Mouse (Mus musculus): ENCODE data around the gene Trhr2. TPM values are rescaled to one million over a fixed set of nuclear protein-coding genes. Genes with fewer than 3 reads are reported as not detected.
A peak's percentile ranks its signal among the peaks of the same experiment; 100 is the strongest.

Gene Trhr2
- total RNA-seq, 2 experiments from 2014 or later, result not detected

GRCm38 (mm10) chr8:122354157-122354556 lies 6.4 kb downstream of the Trhr2 start:
- DNase-seq, result no peak

GRCm38 (mm10) chr8:122350309-122351089 lies 10.0 kb downstream of the Trhr2 start:
- no peak for DNase-seq

DNA sequence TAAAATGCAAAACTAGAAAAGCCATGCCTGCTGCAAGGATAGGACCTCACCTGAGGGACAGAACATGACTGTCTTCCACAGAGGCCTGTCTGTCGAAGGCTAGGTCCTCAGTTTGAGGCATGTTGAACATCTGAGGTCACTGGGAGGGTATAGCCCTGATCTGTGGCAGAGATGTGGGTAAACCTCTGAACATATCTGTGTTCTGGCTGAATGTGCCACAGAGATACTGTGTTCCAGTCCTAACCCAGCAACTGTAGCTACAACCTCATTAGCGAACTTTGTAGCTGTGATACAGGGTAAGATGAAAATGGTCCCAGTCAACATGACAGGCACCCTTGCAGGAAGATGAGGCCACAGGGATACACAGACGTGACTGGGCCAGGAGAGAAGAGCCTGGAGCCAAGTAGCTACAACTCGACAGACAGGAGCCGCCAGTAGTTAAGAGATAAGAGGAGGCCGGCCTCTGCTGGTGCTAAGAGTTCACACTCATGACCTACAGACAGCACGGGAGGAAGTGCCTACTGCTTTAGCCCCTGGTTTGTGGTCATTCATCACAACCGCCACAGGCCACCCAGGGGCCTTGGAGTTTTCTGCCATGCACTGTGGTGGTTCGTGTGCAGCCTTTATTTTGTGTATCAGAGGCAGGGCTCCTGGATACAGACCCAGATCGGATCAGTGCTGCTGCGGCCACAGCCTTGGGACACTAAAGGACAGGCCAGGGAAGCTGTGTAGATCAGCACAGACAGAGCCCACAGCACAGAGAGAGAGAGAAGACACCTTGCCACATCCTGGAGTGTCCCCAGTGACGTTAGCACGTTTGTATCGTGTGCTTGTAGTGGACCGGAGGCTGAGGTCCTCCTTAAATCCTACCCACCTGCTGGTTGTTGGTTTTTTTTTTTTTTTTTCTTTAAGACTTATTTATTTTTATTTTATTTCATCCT lies 10.9 kb downstream of the Trhr2 start:
- DNase-seq, result no peak

- peak; percentile 52 for DNase-seq
Measured at GRCm38 (mm10) chr8:122347811-122348552, 12.6 kb downstream of the Trhr2 start.

DNA sequence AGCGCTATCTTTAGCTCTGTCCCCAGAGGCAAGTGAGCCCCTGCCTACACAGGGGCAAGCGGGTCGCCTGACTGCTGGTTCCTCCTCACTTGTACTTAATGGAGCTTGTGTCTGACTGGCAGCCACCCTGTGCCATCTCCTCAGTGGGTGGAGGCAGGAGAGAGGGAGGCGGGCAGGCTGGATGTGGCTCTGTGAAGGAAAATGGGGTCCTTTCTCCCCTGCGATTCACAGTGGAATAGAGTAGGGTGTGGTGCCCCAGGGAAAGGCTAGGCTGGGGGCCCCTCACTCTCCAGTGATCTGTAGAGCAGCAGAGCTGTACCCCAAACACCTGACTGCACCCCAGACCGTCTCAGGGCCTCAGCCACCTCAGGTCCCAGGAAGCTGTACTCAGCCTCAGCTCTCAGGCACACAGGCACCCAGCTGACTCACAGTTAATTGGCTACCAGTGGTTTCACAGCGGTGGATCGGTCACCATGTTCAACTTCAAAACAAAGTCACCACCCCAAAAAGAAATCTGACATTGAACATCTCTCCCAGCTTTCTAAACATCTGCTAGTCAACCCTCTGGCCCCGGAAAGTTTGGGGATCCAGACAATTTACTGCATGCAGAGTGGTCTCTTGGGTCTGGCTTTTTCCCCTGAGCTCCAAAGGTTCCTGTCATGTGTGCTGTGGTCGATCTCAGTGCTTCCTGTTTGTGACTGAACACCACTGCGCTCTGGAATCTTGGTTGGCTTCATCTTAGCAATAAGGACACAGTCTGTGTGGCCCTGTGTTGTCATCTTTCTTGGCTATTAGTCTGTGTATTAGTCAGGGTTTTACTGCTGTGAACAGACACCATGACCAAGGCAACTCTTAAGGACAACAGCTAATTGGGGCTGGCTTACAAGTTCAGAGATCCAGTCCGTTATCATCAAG lies 15.1 kb downstream of the Trhr2 start:
- no peak for DNase-seq

DNA sequence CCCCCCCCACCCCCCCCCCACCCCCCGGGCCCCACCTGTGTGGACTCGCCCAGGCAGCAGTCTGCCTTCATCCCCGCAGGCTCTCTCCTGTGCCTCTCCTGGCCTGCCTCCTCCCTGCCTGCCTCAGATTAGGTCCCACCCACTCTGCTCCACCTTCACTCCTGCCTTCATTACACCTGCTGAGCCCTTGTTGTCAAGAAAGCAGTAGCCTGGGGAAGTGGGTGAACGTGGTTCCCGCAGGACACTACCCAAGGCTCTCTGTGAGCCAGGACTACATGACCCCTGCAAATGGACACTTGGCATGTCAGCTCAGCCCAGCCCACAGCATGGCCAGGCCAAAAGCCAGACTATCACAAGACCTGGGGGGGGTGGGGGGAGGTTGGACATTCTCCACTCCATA lies 16.3 kb downstream of the Trhr2 start:
- DNase-seq, result no peak

DNA sequence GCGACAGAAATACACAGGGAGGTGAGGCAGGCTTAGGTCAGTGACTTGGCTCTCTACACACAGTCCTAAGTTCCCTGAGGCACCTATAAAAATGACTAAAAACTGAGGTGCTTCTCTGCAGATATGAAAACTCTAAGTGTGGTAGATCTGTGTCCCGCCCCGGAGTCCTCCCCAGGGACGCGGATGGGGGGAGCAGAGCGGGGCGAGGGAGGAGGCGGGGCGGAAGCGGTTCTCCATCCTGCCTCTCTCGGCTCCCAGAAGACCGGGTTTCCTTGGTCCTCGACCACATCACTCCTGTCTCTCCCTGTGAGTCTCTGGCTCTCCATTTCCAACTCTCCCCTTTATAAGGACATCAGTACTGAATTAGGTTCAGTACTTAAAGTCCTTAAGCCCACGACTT lies 16.8 kb downstream of the Trhr2 start:
- peak; percentile 60 for DNase-seq

DNA sequence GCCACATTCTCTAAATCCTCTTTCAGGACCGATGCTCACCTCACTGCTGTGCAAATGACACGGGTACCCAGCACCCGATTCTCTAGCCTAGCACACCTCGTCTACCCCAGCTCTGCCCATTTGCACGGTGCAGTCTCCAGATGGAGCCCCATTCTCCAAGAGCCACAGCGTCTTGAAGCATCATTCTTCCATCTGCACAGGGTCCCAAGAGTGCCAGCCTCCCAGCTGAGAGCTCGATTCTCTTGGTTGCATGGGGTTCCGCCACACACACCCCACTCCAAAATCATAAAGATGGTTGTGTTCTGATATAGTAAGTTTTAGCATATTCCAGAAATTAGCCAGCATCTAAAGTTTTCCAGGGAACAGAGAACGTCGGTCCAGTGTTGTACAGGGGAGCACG lies 17.2 kb downstream of the Trhr2 start:
- no peak for DNase-seq

DNA sequence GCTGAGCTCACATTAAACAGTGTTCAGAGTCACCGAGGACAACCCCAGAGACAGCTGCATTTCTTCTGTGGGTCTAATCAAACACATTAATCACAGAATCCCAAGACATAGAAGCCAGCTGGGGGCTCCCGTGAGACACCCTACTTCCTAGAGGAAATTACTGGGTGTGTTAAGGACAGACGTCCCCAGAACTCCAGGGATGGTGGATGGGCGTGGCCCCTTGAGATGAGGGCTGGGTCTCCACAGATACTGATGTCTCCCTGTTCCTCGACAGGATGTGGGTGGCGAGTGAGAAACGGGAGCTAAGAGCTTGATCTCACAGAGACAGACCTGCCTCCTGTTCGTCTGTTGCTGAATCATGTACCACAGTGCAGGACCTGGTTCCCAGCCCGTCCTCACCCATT lies 17.7 kb downstream of the Trhr2 start:
- DNase-seq, result peak; percentile 66

GRCm38 (mm10) chr8:122342362-122342761 lies 18.2 kb downstream of the Trhr2 start:
- DNase-seq, result no peak

GRCm38 (mm10) chr8:122341790-122342189 lies 18.8 kb downstream of the Trhr2 start:
- no peak for DNase-seq

DNA sequence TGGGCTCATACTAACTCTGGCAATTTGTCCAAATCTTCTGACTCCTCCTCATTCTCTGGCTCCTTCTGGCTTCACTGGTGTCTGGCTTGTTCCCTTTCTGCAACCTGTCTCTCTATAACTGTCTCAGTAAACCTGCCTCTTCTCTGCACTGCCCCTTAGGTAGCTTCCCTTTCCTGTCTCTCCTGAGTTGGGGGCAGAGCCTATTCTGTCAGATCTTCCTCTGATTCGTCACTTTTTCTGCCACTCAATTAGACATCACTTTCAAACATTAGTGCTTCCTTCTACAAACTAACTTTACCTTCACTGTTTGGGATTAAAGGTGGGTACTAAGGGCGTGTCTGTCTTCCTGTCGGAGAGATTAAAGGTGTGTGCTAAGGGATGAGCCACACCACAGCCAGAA lies 19.8 kb downstream of the Trhr2 start:
- no peak for DNase-seq

- DNase-seq, result no peak
Measured at GRCm38 (mm10) chr8:122338852-122339251, 21.7 kb downstream of the Trhr2 start.

- DNase-seq, result no peak
Measured at GRCm38 (mm10) chr8:122336251-122336910, 24.2 kb downstream of the Trhr2 start.

GRCm38 (mm10) chr8:122335638-122336250 lies 24.8 kb downstream of the Trhr2 start:
- no peak for DNase-seq

- no peak for DNase-seq
Measured at GRCm38 (mm10) chr8:122334791-122335490, 25.6 kb downstream of the Trhr2 start.

- no peak for DNase-seq
Measured at GRCm38 (mm10) chr8:122333531-122333930, 27.0 kb downstream of the Trhr2 start.

DNA sequence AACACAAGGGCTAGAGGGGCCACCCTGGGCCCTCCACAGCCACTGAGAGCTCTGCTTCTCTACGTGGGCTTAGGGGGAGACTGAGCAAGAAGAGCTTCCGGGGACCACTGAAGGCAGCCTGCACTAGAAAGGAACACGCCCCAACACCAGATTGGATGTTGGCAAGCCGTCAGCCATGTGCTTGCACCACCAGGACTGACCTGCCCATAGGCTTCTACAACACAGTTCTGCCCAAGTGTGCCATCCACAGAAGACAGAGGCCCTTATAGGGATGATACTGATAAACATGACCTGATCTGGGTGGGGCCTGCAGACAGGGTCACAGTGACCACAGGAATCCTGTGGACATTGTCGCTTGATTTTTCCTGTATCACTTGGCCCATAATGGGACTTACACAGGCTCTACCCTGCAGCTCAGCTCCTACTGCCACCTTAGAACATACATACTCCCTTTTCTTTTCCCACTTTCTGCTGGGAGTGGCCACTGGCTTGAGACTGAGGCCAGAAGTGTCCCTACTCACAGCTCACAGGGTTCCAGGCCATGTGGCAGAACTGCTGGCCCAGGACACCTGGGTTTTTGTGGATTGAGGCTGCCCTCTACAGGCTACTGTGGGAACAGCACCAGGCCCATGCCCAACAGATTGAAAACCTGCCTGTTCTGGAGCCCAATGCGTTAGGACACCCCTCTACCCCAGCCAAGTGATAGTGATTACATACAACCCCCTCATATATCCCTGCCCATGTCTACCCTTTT lies 27.6 kb downstream of the Trhr2 start:
- peak; percentile 92 for DNase-seq

DNA sequence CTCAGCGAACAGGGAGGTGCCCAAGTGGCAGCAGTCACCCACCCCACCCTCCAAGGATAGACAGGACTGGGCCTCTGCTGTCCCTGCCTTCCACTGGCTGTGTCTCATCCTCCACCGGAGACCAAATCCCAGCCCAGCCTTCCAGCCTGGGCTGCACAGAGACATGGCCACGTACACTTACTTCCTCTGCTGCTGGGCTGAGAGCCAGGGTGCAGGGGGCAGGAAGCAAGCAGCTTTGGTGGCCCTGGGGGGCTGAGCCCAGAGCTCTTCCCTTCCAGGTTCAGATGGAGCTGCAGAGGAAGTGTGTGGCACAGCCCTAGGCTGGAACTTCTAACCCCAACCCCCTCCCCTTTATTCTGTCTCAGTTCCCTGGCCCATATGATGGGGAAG lies 29.4 kb downstream of the Trhr2 start:
- DNase-seq, result peak; percentile 77

Measured in heart, postnatal 4 days (tissue).